Mouse (Mus musculus): ENCODE results near the gene Acad10. TPM values are rescaled to one million over a fixed set of nuclear protein-coding genes. Genes with fewer than 3 reads are reported as not detected.

Acad10 gene
- polyA plus RNA-seq, 1 experiment from 2014 or later, result 3.2 TPM

DNA sequence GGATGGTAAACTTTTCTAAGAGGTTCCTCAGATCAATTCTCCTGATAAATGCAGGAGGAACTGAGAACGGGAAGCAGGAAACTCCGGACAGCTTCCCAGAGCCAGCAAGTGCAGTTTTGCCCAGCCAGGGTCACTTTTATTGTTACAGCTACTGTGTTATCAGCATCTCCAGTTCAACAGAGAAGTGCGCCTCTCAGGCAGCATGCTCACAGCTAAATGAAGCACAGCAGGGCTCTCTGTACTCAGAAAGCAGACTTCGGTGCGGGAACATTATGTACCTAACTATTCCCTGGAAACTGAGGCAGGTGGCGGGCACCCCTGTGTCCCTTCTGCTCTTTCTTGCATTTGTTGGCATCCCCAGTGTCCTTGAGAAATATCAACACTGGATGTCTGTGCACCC lies 64.1 kb downstream of the Acad10 start:
- peaks cover 62% of the 10 kb centered on the region for H3K4me1 ChIP-seq (replicated peaks)
- H3K27me3 ChIP-seq, result peaks cover 12% of the 10 kb centered on the region; the same call in 1 of the 2 replicates
- H3K27ac ChIP-seq (replicated peaks), result no peak overlapping the region
- H3K9me3 ChIP-seq (replicated peaks), result no peaks in the 10 kb centered on the region
- no peak overlapping the region for H3K9ac ChIP-seq
- H3K4me2 ChIP-seq, result no peak overlapping the region
- ATAC-seq (ENCODE audit: insufficient read depth), result no peak
- H3K36me3 ChIP-seq (replicated peaks), result no peaks in the 10 kb centered on the region
- H3K4me3 ChIP-seq (replicated peaks), result no peak overlapping the region
- 44% methylated on average over 6 of the region's 6 CpGs for WGBS (ENCODE audit: insufficient replicate concordance)

DNA sequence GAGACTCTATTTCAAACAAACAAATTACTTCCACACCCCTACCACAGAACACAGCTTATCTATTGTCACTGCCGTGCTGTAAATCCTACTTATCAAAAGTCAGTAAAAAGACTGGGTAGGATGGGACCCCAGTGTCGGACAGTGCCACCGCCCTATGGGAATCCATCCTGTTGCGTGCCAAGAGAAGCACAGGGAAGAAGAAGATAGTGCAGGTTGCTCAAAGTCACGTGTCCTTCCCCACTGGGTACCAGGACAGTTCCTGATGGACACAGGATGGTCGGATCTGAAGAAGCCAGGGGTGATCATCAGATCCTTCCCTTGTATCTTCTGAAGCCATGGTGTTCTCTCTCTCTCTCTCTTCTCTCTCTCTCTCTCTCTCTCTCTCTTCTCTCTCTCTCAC lies 64.6 kb downstream of the Acad10 start:
- H3K4me3 ChIP-seq (replicated peaks), result no peak overlapping the region
- H3K27ac ChIP-seq (replicated peaks), result no peak overlapping the region
- H3K27me3 ChIP-seq, result peaks cover 12% of the 10 kb centered on the region; the same call in 1 of the 2 replicates
- H3K9me3 ChIP-seq (replicated peaks), result no peaks in the 10 kb centered on the region
- peaks cover 65% of the 10 kb centered on the region for H3K4me1 ChIP-seq (replicated peaks)
- no peak for ATAC-seq (ENCODE audit: insufficient read depth)
- WGBS (ENCODE audit: insufficient replicate concordance), result 33% methylated on average over 6 of the region's 6 CpGs
- H3K36me3 ChIP-seq (replicated peaks), result no peaks in the 10 kb centered on the region
- H3K4me2 ChIP-seq, result no peak overlapping the region
- no peak overlapping the region for H3K9ac ChIP-seq

DNA sequence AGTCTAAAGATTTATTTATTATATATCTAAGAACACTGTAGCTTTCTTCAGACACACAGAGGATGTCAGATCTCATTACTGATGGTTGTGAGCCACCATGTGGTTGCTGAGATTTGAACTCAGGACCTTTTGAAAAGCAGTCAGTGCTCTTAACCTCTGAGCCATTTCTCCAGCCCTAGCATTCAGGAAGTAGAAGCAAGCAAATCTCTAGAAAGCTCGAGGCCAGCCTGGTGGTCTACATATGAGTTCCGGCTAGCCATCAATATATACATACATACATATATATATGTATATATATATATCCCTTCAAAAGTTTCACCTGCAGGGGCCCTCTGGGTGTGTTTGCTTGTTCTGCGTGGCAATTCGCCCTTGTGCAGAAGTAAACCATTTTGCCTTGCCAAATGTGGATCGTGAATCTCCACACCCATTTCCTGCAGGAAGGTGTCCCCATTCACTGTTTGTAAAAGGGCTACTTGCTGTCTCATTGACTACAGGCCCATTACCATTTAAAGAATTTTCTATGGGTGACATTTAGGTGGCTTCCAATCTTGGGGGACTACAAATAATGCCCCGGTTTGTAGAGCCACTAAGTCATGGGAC lies 65.5 kb downstream of the Acad10 start:
- Histone ChIP-seq H3K36me3 (replicated peaks) (no peaks in the 10 kb centered on the region), H3K4me2 (peak overlapping the region; percentile 98), H3K4me3 (replicated peaks) (peak overlapping the region; percentile 80; the same call in 1 of the 2 replicates), H3K27me3 (peaks cover 12% of the 10 kb centered on the region; the same call in 1 of the 2 replicates), H3K27ac (replicated peaks) (peak overlapping the region; percentile 91; the same call in 1 of the 2 replicates), H3K9me3 (replicated peaks) (no peaks in the 10 kb centered on the region), H3K9ac (no peak overlapping the region; the same call in 1 of the 2 replicates), H3K4me1 (replicated peaks) (peaks cover 73% of the 10 kb centered on the region)
- 62% methylated on average over 6 of the region's 6 CpGs for WGBS (ENCODE audit: insufficient replicate concordance)
- ATAC-seq (ENCODE audit: insufficient read depth), result no peak

DNA sequence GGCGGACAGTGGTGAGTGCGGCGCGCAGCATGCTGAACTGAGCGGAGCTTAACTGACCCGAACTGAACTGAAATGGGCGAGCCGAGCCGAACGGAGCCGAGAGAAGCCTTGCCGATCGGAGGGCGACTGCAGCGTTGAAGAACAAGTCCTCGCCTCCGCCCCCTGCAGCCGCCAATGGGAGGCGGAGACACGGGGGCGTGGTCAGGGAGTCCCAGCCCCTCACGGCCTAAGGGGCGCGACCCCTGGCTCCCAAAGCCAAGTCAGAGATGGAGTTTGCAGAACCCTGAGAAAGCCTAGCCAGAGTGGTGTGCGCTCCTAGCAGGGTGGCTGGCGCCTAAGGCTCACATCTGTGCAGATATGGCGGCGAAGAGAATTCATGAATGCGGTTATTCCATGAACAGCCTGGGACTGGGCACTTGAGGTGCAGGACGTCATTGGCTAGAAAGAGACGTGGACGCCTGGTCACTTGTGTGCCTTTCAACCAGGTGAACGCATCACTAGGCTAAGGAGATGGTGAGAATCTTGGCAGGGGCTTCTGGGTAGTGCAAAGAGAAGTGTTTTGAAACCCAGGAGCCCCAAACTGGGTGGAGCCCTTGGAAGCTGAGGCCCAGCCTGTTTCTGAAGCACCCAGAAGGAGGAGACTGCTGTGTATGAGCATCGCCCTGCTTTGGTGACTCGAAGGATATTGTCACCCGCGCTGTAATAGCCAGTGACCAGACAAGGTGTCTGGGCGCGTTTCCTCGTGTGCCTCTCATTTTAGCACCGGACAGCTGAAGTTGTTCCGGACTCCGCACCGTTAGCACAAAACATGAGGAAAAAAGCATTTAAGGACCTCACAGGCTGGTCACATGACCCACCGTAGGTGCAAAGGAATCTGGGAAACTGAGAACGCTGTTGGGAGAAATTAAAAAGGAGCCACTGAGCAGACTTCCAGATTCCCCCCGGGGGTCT lies 66.6 kb downstream of the Acad10 start, which contains the start of gene Aldh2:
TSS of gene Aldh2 (minus strand) at position 374 of the 951 bp plus-strand sequence.
- Histone ChIP-seq H3K36me3 (replicated peaks) (no peaks in the 10 kb centered on the region), H3K9me3 (replicated peaks) (no peaks in the 10 kb centered on the region), H3K27me3 (peaks cover 12% of the 10 kb centered on the region; the same call in 1 of the 2 replicates), H3K4me1 (replicated peaks) (peaks cover 76% of the 10 kb centered on the region), H3K4me3 (replicated peaks) (peak within 1 kb of the TSS; percentile 80), H3K27ac (replicated peaks) (peak within 1 kb of the TSS; percentile 91), H3K4me2 (peak within 1 kb of the TSS; percentile 98), H3K9ac (peak within 1 kb of the TSS; percentile 82)
- WGBS (ENCODE audit: insufficient replicate concordance), result 2% methylated on average over 47 of the region's 47 CpGs
- ATAC-seq (ENCODE audit: insufficient read depth), result peak; percentile 92

DNA sequence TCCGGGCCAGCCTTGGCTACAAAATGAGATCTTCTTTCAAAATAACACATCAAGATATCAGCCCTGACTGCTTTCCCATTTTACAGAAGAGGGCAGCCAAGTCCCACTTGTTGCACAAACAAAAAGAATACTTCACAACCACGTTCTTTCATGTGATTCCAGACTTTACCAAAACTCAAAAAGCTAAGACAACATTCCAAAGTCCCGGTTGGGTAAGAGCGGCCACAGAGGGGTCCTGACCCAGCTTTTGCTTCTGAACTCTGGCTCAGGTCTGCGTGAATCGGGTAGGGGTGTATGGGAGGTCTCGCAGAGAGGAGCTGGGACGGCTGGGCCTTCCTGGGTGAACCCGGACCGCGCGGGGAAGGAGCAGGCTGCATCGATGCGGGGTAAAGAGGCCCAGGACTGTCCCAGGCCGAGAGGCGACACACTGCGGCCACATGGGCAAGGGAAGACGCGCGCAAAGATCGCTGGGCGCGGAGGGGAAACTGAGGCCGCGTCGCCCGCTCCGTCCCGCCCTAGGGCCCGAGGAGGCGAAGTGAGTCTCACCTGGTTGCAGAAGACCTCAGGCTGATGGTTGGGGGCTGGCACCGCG lies 67.4 kb downstream of the Acad10 start:
- ATAC-seq (ENCODE audit: insufficient read depth), result peak; percentile 33

DNA sequence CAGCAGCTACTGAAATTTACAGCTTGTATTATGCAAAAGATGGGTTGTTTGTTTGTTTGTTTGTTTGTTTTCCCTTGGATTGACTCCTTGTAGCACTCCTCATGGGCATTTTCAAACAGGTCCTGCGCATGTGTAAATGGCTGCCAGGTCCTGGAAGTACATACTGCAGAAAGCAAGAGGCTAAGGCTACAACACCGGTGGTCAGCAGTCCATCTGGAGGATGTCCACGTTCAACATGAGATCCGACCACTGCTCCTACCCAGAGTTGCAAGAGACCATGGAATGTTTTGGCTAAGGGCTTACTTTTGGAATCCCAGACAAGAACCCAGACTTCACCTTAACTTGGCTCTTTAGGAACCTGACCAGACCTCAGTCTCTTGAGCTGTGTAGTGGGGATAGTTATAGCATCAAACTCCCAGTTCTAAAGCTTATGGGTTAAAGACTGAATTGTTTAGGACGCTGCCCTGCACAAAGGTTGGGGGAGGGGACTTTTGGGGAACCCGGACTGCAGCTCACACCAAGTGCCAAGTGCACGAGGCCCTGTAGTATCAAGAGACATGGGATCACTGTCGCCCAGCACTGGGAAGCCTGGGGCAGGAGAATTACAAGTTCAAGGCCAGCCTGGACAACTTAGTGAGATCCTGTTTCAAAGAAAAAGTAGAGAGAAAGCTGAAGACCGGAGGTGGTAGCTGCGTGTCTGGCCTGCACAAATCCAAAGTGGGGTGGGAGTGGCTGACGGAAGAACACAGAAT lies 68.1 kb downstream of the Acad10 start:
- Histone ChIP-seq H3K36me3 (replicated peaks) (no peaks in the 10 kb centered on the region), H3K27ac (replicated peaks) (peak overlapping the region; percentile 61), H3K4me2 (peak overlapping the region; percentile 98), H3K9ac (peak overlapping the region; percentile 82; the same call in 1 of the 2 replicates), H3K27me3 (peaks cover 12% of the 10 kb centered on the region; the same call in 1 of the 2 replicates), H3K4me1 (replicated peaks) (peaks cover 79% of the 10 kb centered on the region), H3K9me3 (replicated peaks) (no peaks in the 10 kb centered on the region), H3K4me3 (replicated peaks) (peak overlapping the region; percentile 80)
- no peak for ATAC-seq (ENCODE audit: insufficient read depth)
- WGBS (ENCODE audit: insufficient replicate concordance), result 53% methylated on average over 11 of the region's 11 CpGs

More for the DNA sequence above, 67.4 kb downstream of the Acad10 start:
- H3K4me1 ChIP-seq (replicated peaks), result peaks cover 78% of the 10 kb centered on the region
- peaks cover 12% of the 10 kb centered on the region; the same call in 1 of the 2 replicates for H3K27me3 ChIP-seq
- WGBS (ENCODE audit: insufficient replicate concordance), result 5% methylated on average over 33 of the region's 33 CpGs
- no peaks in the 10 kb centered on the region for H3K9me3 ChIP-seq (replicated peaks)
- peak overlapping the region; percentile 82 for H3K9ac ChIP-seq
- peak overlapping the region; percentile 98 for H3K4me2 ChIP-seq
- peak overlapping the region; percentile 91 for H3K27ac ChIP-seq (replicated peaks)
- H3K4me3 ChIP-seq (replicated peaks), result peak overlapping the region; percentile 80
- no peaks in the 10 kb centered on the region for H3K36me3 ChIP-seq (replicated peaks)

DNA sequence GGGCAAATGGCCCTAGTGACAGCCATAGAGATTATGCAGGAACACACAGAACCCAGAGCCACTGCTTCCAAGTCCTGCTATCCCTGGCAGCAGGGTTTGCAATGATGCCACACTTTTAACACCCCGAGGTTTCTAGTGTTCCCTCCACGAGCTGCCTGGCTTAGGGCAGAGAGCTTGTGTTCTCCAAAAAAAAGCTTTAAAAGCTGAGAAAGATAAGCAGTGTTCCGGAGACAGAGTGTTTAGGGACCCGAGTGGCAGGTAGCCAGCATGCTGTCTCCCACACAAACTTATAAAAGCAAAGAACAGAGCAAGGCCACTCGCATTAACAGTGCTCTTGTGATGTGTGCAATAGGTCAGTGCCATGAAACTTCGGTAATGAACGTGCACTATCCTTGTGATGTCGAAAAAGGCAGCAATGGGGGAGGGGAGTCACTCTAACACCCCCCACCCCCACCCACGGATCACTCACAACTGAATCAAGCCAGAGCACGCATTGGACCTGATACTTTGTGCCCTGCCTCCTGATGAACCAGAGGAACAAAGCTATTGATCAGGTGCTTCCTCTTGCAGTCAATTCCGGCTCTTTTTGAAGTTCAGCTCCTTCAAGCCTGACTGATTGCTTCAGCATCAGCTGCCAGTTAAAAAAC lies 68.8 kb downstream of the Acad10 start:
- Histone ChIP-seq H3K27ac (replicated peaks) (peak overlapping the region; percentile 61), H3K4me3 (replicated peaks) (peak overlapping the region; percentile 80), H3K9me3 (replicated peaks) (no peaks in the 10 kb centered on the region), H3K9ac (0 out of 2 replicates have a peak overlapping the region, but pooled peaks have one; percentile 1), H3K27me3 (peaks cover 10% of the 10 kb centered on the region; the same call in 1 of the 2 replicates), H3K4me2 (peak overlapping the region; percentile 98), H3K4me1 (replicated peaks) (peaks cover 79% of the 10 kb centered on the region), H3K36me3 (replicated peaks) (no peaks in the 10 kb centered on the region)
- 43% methylated on average over 11 of the region's 11 CpGs for WGBS (ENCODE audit: insufficient replicate concordance)
- ATAC-seq (ENCODE audit: insufficient read depth), result no peak

DNA sequence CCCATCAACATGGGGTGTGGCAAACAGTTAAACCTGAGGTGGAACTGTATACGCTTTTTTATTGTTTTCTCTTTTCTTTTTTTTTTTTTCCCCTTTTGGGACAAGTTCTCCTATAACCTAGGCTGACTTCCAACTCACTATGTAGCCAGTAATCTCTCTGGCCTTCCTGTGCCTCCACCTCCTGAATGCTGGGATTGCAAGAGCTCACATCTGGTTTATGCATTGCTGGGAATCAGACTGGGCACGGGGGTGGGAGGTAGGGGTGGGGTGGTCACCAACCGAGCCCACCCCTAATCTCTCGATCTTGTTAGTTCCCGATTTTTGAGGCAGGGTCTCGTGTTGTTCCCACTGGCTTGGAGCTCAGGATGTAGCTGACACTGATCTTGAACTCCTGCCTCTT lies 70.4 kb downstream of the Acad10 start:
- Histone ChIP-seq H3K27ac (replicated peaks) (no peak overlapping the region), H3K4me3 (replicated peaks) (no peak overlapping the region), H3K4me1 (replicated peaks) (peaks cover 76% of the 10 kb centered on the region), H3K9me3 (replicated peaks) (no peaks in the 10 kb centered on the region), H3K36me3 (replicated peaks) (no peaks in the 10 kb centered on the region), H3K9ac (no peak overlapping the region), H3K27me3 (no peaks in the 10 kb centered on the region), H3K4me2 (no peak overlapping the region)
- ATAC-seq (ENCODE audit: insufficient read depth), result no peak
- WGBS (ENCODE audit: insufficient replicate concordance), result 62% methylated on average over 6 of the region's 6 CpGs

DNA sequence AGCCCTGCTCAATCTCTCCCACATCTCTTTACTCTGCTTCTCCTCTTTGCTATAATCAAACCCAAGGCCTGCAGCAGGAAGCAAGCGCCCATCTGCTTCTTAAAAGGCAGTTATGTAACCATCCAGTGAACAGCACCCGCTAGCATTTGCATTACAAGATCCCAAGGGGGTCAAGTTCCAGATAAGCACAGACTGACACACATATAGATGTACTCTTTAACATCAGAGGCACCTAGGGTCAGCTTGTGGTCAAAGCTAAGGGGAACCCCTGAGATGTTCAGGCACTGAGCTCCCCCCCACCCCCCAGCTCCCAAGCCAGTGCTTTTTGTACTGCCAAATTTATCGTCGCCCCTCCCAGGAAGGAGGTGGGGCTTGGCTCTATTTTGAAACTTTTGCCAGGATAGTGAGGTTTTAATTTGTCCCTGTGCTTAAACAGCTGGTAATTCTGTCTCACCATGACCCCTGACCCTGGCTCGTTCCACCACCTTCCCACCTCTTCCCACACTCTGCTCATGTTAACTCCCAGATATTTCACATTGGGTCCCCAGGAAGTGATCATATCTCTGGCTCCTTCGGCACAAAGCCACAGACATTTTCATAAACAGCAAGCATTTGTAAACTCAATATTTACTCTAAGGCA lies 73.8 kb downstream of the Acad10 start:
- Histone ChIP-seq H3K27ac (replicated peaks) (peak overlapping the region; percentile 26), H3K9ac (no peak overlapping the region), H3K4me2 (peak overlapping the region; percentile 27), H3K36me3 (replicated peaks) (no peaks in the 10 kb centered on the region), H3K9me3 (replicated peaks) (no peaks in the 10 kb centered on the region), H3K4me1 (replicated peaks) (peaks cover 62% of the 10 kb centered on the region), H3K4me3 (replicated peaks) (no peak overlapping the region), H3K27me3 (no peaks in the 10 kb centered on the region)
- no peak for ATAC-seq (ENCODE audit: insufficient read depth)
- WGBS (ENCODE audit: insufficient replicate concordance), result 4% methylated on average over 6 of the region's 6 CpGs
